Mouse (Mus musculus) G1E (cell line): ENCODE data around the gene Fam166a.

ENCODE experiments used
- CTCF ChIP-seq: IDR thresholded peaks from 2 replicates; pipeline ENCODE4 v1.5.1; 2012; ENCODE audit warnings: low read depth, low read length, inconsistent platforms, mixed read lengths
- GATA1 ChIP-seq: IDR thresholded peaks from 2 replicates; pipeline ENCODE4 v1.6.1; 2012; ENCODE audit warnings: borderline replicate concordance, low read length, inconsistent platforms, mixed read lengths
- GATA2 ChIP-seq: IDR thresholded peaks from 2 replicates; pipeline ENCODE4 v1.6.1; 2012; ENCODE audit warnings: low read depth, low read length, inconsistent platforms, borderline replicate concordance
- POLR2AphosphoS5 ChIP-seq: IDR thresholded peaks from 2 replicates; pipeline ENCODE4 v1.6.1; 2012; ENCODE audit warnings: low read depth, low read length, inconsistent platforms; ENCODE audit not compliant: insufficient replicate concordance
- TAL1 ChIP-seq: conservative IDR thresholded peaks from 2 replicates; pipeline ENCODE4 v1.6.1; 2012; ENCODE audit warnings: low read depth, low read length, inconsistent platforms, mixed read lengths

GRCm38 (mm10) chr2:25224492-25224765 is 5.9 kb downstream of the Fam166a start, which contains the start of gene Tubb4b:
- TF ChIP-seq TAL1 (no peak), CTCF (no peak), GATA1 (no peak), GATA2 (no peak), POLR2AphosphoS5 (peak; percentile 99)
